Mouse (Mus musculus): ENCODE results near the gene Nxt1.

DNA sequence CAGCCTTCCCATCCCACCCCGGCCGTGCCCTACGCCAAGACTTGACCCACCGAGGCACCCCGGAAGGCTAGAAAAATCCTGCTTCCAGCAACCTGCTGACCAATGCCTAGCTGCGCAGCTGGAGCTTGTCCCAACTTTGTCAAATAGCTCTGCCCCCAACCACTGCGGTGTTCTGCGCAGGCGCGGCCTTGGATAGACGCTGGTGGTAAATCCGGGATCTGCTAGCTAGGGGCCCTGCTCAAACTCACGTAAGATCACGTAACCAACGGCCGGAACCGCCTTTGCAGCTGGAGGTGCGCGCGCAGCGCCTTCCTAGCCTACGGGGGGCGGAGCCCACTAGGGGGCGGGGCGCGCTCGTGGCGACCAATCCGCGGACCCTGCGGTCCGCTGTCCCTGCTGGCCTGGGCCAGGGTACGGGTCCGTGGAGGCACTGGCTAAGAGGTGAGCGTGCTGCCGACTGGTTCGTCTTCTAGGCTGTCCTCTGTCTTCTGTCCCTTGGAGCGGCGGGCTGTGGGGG is 8.4 kb downstream of the Nxt1 start, which contains the start of gene Gzf1:
- TF ChIP-seq POLR2A (IDR thresholded peaks at IDR 0.05; ENCODE audit: control insufficient read depth, low read depth, low read length) (peak; percentile 94), CTCF (IDR thresholded peaks at IDR 0.05; ENCODE audit: control insufficient read depth, insufficient read depth, insufficient replicate concordance, low read depth, low read length) (peak; percentile 10; the same call in 1 of the 2 replicates)

Data from testis, adult 2 months (tissue).